Mouse (Mus musculus): Measurements from ENCODE around the gene Prkg2. TPM values are rescaled to one million over a fixed set of nuclear protein-coding genes. Genes with fewer than 3 reads are reported as not detected.

Gene Prkg2
- total RNA-seq, 2 experiments from 2014 or later = 0.44 to 0.55 TPM

GRCm38 (mm10) chr5:98981304-98981703 lies 55.8 kb downstream of the Prkg2 start:
- no peak for DNase-seq
- intact Hi-C loops (cut with DNase I) = no loop called here

GRCm38 (mm10) chr5:98978316-98978715 lies 58.8 kb downstream of the Prkg2 start:
- intact Hi-C loops (cut with DNase I) = no loop called here
- DNase-seq = no peak

- no peak for DNase-seq
- intact Hi-C loops (cut with DNase I) = no loop called here
These were observed 61.1 kb downstream of the Prkg2 start for GRCm38 (mm10) chr5:98975877-98976672.

- intact Hi-C loops (cut with DNase I) = no loop called here
- DNase-seq = no peak
These were observed 70.5 kb downstream of the Prkg2 start for GRCm38 (mm10) chr5:98966679-98967078.

- no peak for DNase-seq
- intact Hi-C loops (cut with DNase I) = no loop called here
These were observed 72.0 kb downstream of the Prkg2 start for GRCm38 (mm10) chr5:98965139-98965538.

GRCm38 (mm10) chr5:98964367-98964766 lies 72.8 kb downstream of the Prkg2 start:
- DNase-seq = no peak
- intact Hi-C loops (cut with DNase I) = no loop called here

- intact Hi-C loops (cut with DNase I) = no loop called here
- no peak for DNase-seq
These were observed 74.7 kb downstream of the Prkg2 start for GRCm38 (mm10) chr5:98962472-98962871.

- intact Hi-C loops (cut with DNase I) = no loop called here
- no peak for DNase-seq
These were observed 81.6 kb downstream of the Prkg2 start for GRCm38 (mm10) chr5:98955576-98955975.

GRCm38 (mm10) chr5:98953386-98953785 lies 83.8 kb downstream of the Prkg2 start:
- DNase-seq = peak in 1 of 2 experiments; percentile 13
- intact Hi-C loops (cut with DNase I) = no loop called here

GRCm38 (mm10) chr5:98951566-98951965 lies 85.6 kb downstream of the Prkg2 start:
- intact Hi-C loops (cut with DNase I) = no loop called here
- no peak for DNase-seq

GRCm38 (mm10) chr5:98950495-98951092 lies 86.6 kb downstream of the Prkg2 start:
- DNase-seq = no peak
- intact Hi-C loops (cut with DNase I) = no loop called here

- no peak for DNase-seq
These were observed 87.4 kb downstream of the Prkg2 start for GRCm38 (mm10) chr5:98949784-98950183.

GRCm38 (mm10) chr5:98946656-98947055 lies 90.5 kb downstream of the Prkg2 start:
- intact Hi-C loops (cut with DNase I) = no loop called here
- no peak for DNase-seq

More at GRCm38 (mm10) chr5:98949784-98950183, 87.4 kb downstream of the Prkg2 start:
- intact Hi-C loops (cut with DNase I) = no loop called here

GRCm38 (mm10) chr5:98946117-98946620 lies 91.0 kb downstream of the Prkg2 start:
- intact Hi-C loops (cut with DNase I) = no loop called here
- DNase-seq = no peak

- intact Hi-C loops (cut with DNase I) = no loop called here
- no peak for DNase-seq
These were observed 93.4 kb downstream of the Prkg2 start for GRCm38 (mm10) chr5:98943776-98944175.

- intact Hi-C loops (cut with DNase I) = no loop called here
- no peak for DNase-seq
These were observed 96.4 kb downstream of the Prkg2 start for GRCm38 (mm10) chr5:98940731-98941130.

- intact Hi-C loops (cut with DNase I) = no loop called here
- no peak for DNase-seq
These were observed 97.4 kb downstream of the Prkg2 start for GRCm38 (mm10) chr5:98939631-98940208.

- intact Hi-C loops (cut with DNase I) = no loop called here
- DNase-seq = no peak
These were observed 98.0 kb downstream of the Prkg2 start for GRCm38 (mm10) chr5:98939116-98939515.

- intact Hi-C loops (cut with DNase I) = no loop called here
- no peak for DNase-seq
These were observed 99.3 kb downstream of the Prkg2 start for GRCm38 (mm10) chr5:98937879-98938278.

GRCm38 (mm10) chr5:98936650-98937049 lies 100.5 kb downstream of the Prkg2 start:
- no peak for DNase-seq
- intact Hi-C loops (cut with DNase I) = no loop called here

GRCm38 (mm10) chr5:98935930-98936329 lies 101.2 kb downstream of the Prkg2 start:
- DNase-seq = no peak
- intact Hi-C loops (cut with DNase I) = no loop called here

- intact Hi-C loops (cut with DNase I) = no loop called here
- no peak for DNase-seq
These were observed 114.2 kb downstream of the Prkg2 start for GRCm38 (mm10) chr5:98922921-98923320.

All from heart, postnatal 14 days (tissue).